Mouse (Mus musculus) C2C12 (cell line): ENCODE data around the gene Gcm1. TPM values are rescaled to one million over a fixed set of nuclear protein-coding genes. Genes with fewer than 3 reads are reported as not detected.
A peak's percentile ranks its signal among the peaks of the same experiment; 100 is the strongest.

ENCODE experiments used
- H3K27me3 ChIP-seq: one replicate; pipeline ENCODE4 v1.6.1; 2011; ENCODE audit not compliant: control insufficient read depth, insufficient read depth, insufficient read length
- H3K36me3 ChIP-seq: one replicate; pipeline ENCODE4 v1.6.1; 2011; ENCODE audit not compliant: control insufficient read depth, insufficient read depth
- H3K4me3 ChIP-seq: one replicate; pipeline ENCODE4 v1.5.1; 2011; ENCODE audit warnings: mild to moderate bottlenecking, control low read depth; ENCODE audit not compliant: poor library complexity, insufficient read depth, severe bottlenecking
- H3K79me2 ChIP-seq: one replicate; pipeline ENCODE4 v1.6.1; 2011; ENCODE audit not compliant: control insufficient read depth, insufficient read depth
- H3K79me3 ChIP-seq: one replicate; pipeline ENCODE4 v1.6.1; 2011; ENCODE audit warnings: low read depth, control low read depth
- H3ac ChIP-seq: one replicate; pipeline ENCODE3; 2011; ENCODE audit warnings: low read depth; ENCODE audit not compliant: control insufficient read depth, insufficient read length
- CEBPB ChIP-seq: IDR thresholded peaks from one replicate; pipeline ENCODE4 v1.6.1; 2011; ENCODE audit warnings: low read depth, mild to moderate bottlenecking, control low read depth, moderate library complexity
- CTCF ChIP-seq: IDR thresholded peaks from one replicate; pipeline ENCODE4 v1.5.1; 2011; ENCODE audit not compliant: control insufficient read depth, insufficient read depth, insufficient read length
- FOSL1 ChIP-seq: IDR thresholded peaks from one replicate; pipeline ENCODE4 v1.8.0; 2011; ENCODE audit warnings: mild to moderate bottlenecking, low read length; ENCODE audit not compliant: poor library complexity, insufficient read depth, severe bottlenecking
- MAX ChIP-seq: IDR thresholded peaks from one replicate; pipeline ENCODE4 v1.6.1; 2011; ENCODE audit warnings: mild to moderate bottlenecking, control low read depth
- MYOD1 ChIP-seq: IDR thresholded peaks from one replicate; pipeline ENCODE4 v1.6.1; 2011; ENCODE audit warnings: low read depth; ENCODE audit not compliant: control insufficient read depth, insufficient read length
- MYOG ChIP-seq: IDR thresholded peaks from one replicate; pipeline ENCODE4 v1.6.1; 2011; ENCODE audit not compliant: control insufficient read depth, insufficient read length; ENCODE audit errors: extremely low read depth
- USF1 ChIP-seq: IDR thresholded peaks from one replicate; pipeline ENCODE4 v1.6.1; 2011; ENCODE audit warnings: low read depth, mild to moderate bottlenecking, control low read depth, moderate library complexity
- polyA plus RNA-seq: library from polyadenylated mRNA; unstranded; fragments of >200 nt; fragmentation: generic; extraction: Trizol; gene quantifications from one replicate; pipeline ENCODE4 v1.2.1, GENCODE M21; 2012; ENCODE audit warnings: missing spikeins

The Gcm1 gene
- polyA plus RNA-seq, 1 experiment = not detected

DNA sequence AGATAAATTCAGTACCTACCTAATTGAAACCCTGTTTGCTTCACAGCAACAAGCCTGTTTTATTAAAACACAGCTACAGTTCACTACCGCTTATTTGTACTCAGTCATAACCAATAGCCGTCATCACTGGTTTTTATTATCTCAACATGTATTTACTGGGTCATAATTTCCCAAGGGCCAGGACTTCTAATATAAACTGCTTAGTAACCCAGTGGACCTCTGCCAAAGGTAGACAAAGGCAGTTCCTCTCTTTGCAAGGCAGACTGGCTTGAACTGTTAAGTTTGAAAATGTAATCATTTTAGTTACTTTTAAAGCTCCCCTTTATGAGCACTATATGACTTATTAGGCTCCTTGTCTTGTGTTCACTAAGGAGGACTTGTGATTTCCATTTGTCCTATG lies 59.7 kb downstream of the Gcm1 start:
- Histone ChIP-seq H3K79me2 (peaks cover 18% of the 10 kb centered on the region), H3K27me3 (no peaks in the 10 kb centered on the region), H3K79me3 (peaks cover 3% of the 10 kb centered on the region), H3ac (no peak overlapping the region), H3K36me3 (no peaks in the 10 kb centered on the region), H3K4me3 (no peak overlapping the region)
- TF ChIP-seq MAX = no peak
- no peak for TF ChIP-seq MYOD1
- TF ChIP-seq CEBPB = no peak
- no peak for TF ChIP-seq USF1
- TF ChIP-seq CTCF = no peak

GRCm38 (mm10) chr9:78112770-78113537 lies 61.2 kb downstream of the Gcm1 start:
- Histone ChIP-seq H3K27me3 (no peaks in the 10 kb centered on the region), H3K4me3 (peak overlapping the region; percentile 46), H3ac (peak overlapping the region; percentile 99), H3K79me3 (peaks cover 2% of the 10 kb centered on the region), H3K36me3 (no peaks in the 10 kb centered on the region), H3K79me2 (peaks cover 3% of the 10 kb centered on the region)
- TF ChIP-seq CTCF = peak; percentile 100
- no peak for TF ChIP-seq MYOG

DNA sequence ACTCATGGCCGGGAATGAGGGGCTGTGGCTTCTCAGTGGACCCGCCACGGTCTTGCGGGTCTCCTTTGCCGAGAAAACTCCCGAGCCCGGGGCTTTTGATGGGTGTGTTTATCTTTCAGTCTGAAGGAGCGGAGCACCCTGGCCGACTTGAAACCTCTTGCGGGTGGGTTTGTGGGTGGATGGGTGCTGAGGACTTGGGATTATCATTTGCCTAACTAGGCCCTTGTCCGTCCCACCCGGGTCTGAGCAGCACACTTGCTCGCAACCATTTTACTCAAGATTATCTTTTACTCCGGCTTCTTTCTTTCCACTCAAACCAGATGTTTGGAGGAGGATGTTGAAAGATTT lies 61.8 kb downstream of the Gcm1 start:
- Histone ChIP-seq H3K4me3 (peak overlapping the region; percentile 46), H3K79me3 (peaks cover 2% of the 10 kb centered on the region), H3ac (peak overlapping the region; percentile 99), H3K79me2 (no peaks in the 10 kb centered on the region), H3K36me3 (no peaks in the 10 kb centered on the region), H3K27me3 (no peaks in the 10 kb centered on the region)
- TF ChIP-seq USF1 = no peak
- no peak for TF ChIP-seq FOSL1
- TF ChIP-seq MYOD1 = no peak
- TF ChIP-seq CTCF = no peak
- no peak for TF ChIP-seq CEBPB
- TF ChIP-seq MAX = no peak
- no peak for TF ChIP-seq MYOG

Other genes starting within 250 kb of the Gcm1 start
- gene Elovl5, start 134.6 kb upstream of the Gcm1 start, polyA plus RNA-seq = 33.9 TPM
- 17.2 TPM for gene Fbxo9, start 57.1 kb downstream of the Gcm1 start, polyA plus RNA-seq
- gene Ick, start 57.3 kb downstream of the Gcm1 start, polyA plus RNA-seq = 6.5 TPM
- gene Gsta4, start 130.8 kb downstream of the Gcm1 start, polyA plus RNA-seq = 102 TPM
- gene Gsta1, start 178.7 kb downstream of the Gcm1 start, polyA plus RNA-seq = 5.2 TPM
- gene Gm3776, start 205.2 kb downstream of the Gcm1 start, polyA plus RNA-seq = 0.76 TPM
- 0.33 TPM for gene Gm10639, start 238.0 kb downstream of the Gcm1 start, polyA plus RNA-seq